Mouse (Mus musculus): ENCODE measurements around the gene Bclaf1.

Bclaf1 gene

DNA sequence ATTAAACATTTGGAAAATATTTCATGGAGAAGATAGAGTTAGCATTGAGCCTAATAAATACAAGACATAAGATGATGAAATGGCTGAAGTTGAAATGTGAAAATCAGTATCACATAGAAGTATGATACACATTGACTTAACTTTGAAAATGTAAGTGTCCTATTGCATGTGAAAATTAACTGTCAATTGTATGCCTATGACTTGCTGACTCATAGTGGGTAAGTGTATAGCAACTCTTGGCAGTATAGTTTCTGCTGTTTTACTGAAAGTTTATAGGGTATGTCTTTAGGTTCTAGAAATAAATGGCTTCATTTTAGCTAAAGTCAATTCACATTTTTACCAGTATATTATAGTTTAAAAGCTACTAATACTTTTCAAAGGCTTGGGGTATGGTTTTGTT is 14.0 kb downstream of the Bclaf1 start:
- DNase-seq = no peak

DNA sequence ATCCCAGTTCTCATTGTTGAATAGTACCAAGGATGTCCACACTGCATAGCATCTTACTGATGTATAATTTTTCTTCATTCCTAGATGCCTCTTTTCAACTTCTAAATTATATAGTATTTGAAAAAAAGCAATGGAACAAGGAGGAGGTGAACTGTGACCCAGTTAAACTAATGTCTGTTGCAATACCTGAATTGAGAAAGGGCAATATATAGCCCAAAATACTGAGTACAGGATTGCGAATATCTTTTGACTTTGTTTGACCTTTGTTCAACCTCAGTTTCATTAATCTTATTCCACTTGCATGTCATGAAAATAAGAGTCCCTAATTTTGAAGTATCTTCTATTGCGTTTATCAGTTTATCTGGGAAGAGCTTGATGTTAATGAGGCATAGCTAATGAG is 19.0 kb downstream of the Bclaf1 start:
- DNase-seq = no peak

DNA sequence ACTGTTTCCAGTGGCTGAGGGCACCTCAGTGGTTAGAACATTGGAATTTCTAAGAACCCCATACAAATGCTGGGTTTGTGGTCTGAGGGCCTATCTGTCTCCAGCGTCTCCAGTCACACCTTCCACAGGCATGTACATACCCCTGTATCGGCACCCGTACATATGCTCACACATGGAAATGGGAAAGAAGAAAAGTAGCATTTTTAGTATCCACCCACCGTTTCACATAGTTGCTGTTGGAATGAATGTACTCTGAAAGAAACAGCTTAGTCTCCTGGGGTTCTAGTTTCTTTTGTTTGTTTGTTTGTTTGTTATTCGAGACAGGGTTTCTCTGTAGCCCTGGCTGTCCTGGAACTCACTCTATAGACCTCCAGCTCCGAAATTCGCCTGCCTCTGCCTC is 25.6 kb downstream of the Bclaf1 start:
- DNase-seq = no peak

DNA sequence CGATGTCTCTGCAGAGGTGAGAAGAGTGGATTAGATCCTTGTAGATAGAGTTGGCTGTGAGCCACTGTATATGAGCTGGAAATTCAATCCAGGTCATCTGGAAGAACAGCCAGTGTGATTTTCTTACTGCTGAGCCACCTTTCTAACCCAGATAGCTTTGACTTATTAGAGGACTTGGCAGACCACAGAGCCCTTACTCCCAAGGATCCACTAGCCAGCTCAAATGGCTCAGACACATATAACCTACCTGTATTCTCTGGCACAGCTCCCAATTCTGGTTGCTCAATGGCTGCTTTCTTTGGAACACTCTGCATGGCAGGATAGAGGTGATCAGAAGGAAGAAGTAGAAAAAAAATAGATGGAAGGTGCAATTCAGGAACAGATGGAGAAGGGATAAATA is 33.5 kb downstream of the Bclaf1 start:
- DNase-seq = peak in 1 of 2 experiments; percentile 34

DNA sequence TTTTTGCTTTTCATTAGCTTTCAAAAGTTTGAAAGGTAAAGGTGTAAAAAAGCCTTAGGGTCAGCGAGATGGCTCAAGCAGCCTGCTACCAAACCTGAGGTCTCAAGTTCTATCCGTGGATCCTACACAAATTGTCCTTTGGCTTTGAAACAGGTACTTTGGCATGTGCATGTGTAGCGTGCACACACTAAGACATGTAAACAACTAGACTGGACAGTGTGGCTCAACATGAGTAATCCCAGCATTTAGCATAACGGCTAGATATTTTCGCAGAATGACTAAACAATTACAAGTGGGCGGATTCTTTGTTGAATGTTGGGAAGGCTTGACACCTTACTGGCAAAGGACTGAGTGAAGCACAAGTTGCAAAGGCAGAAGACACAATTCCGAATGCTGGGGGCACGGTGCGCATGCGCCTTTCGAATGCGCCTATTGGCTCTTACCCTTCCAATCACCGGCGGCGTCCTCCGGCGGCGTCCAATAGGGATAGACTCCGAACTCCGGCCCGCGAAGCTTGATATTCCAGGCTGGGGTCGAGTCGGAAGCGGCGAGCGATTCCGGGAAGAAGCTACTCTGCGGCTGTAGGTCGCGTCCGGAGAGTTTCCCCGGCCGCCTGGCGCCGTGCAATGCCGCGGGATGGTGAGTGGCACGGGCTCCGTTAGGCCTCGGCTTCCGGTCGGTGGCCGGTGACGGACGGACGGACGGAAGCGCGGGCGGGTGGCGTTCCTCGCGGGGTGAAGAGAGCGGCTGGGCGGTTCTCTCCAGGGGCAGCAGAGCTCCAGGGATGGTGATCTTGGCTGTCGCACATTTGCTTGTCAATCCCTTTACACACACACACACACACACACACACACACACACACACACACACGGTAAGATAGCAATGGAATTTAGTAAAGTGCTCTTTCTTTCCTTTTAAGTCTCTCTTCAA is 35.3 kb downstream of the Bclaf1 start, which contains the start of gene Mtfr2:
Mtfr2 (plus strand) TSS at position 486 of the 930 bp plus-strand sequence.
- peak; percentile 90 to 92 for DNase-seq

DNA sequence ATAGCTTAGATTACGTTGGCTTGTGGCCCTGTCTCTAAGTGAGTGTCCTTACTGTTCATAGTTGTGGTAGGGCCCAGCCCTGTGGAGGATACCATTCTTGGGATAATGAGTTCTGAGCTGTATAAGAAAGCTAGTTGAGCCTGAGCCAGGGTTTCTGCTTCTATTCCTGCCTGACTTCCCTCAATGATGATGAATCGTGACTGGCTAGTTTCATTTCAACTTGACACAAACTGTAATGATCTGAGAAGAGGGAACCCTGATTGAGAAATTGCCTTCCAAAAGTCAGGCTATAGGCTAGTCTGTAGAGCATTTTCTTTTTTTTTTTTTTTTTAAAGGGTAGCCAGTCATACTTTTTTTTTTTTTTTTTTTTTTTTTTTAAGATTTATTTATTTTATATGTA is 36.6 kb downstream of the Bclaf1 start:
- DNase-seq = no peak

DNA sequence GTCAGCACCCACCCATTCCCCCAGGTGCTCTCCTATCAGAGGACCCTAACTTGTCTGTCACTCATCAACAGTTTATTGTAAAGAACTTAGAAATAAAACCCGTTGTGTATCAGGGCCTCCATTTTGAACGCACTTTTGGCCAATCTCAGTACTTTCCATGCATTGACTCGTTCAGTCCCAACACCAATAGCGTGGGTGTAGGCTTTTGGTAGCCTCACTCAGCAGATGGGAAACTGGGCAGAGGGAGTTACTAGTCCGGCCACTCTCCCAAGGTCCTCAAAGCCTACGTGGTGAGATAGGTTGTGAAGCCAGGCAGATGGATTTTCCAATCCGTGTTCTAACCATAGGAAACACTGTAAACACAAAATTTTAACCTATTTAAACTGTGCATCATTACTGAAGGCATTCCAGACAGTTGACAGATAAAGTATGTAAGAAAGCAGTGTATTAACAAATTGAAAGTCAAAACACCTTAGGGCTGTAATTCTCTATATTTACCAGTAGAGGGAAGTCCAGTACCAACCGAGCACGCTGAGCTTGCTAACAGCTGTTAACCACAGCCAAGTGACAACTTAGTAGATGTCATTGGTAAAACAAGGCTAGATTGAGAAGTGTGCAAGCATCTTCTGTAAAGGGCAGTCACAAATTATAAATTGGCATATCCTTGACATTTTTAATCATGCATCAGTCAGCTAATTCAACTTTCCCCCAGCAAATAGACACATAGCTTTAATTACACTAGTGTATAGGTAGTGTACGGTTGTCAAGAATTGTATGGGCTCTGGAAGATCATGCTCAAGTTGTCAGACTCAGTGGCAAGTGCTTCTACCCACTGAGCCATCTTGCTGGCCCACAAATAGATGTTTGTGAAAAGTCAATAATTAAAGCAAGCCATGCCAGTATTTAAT is 49.5 kb downstream of the Bclaf1 start:
- DNase-seq = peak in 1 of 2 experiments; percentile 11

DNA sequence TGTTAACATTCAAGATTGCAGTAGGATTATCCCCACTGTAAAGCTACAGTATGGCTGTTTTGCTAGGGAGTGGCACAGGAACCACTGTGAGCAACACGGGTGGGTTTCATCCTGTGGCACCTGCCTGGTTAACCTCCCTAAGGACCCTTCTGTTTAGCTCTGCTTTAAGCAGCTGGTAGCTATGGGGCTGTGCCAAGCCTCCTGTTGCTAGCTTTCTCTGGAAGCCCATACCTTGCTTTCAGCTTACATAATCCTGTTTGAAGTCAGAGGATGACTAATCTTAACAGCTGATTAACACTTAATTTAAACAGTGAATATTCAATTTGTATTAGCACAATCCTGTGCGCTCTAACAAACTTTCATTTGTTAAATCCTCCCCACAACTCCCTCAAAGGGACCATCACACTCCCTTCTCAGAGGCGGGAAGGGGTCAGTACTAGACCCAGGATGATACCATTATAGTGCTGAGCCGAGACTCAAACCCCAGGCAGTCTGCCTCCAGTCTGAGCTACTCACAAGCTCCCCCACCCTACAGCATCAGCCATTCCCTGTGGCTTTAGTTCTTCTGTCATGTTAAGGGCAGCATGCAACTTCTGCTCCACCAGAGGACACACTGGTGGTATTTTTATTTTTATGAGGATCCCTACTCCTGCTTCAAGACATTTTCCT is 50.3 kb downstream of the Bclaf1 start:
- no peak for DNase-seq

DNA sequence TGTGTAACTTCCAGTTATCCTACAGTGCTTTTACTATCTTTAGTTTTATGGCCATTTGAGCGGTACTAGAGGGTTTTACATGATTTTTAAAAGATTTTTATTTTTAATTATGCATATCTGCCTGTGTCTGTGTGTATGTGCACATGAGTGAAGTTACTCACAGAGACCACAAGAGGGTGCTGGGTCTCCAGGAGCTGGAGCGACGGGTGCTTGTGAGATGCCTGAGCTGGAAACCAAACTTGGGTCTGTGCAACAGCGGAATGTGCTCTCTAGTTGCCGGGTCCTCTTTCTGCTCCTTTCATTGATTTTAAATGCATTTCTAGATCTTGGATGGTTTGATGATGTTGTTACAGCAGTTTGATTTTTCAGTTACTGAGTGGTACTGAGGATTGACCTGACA is 59.8 kb downstream of the Bclaf1 start:
- no peak for DNase-seq

DNA sequence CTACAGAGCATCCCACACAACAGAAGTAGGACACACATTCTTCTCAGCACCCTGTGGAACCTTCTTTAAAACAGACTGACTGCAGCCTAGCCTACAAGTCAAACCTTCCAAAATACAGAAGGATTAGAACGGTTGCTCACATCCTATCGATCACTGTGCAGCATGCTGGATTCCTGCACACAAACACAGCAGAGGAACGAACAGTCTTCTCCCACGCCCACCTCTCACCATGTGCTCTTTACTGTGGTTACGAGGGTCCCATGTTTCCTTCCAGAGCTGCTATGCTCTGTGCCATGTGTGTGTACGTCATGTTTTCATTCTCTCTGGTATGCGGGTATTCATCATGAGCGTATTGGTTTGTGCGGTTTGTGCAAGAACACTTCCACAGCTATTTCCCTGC is 65.4 kb downstream of the Bclaf1 start:
- DNase-seq = no peak

DNA sequence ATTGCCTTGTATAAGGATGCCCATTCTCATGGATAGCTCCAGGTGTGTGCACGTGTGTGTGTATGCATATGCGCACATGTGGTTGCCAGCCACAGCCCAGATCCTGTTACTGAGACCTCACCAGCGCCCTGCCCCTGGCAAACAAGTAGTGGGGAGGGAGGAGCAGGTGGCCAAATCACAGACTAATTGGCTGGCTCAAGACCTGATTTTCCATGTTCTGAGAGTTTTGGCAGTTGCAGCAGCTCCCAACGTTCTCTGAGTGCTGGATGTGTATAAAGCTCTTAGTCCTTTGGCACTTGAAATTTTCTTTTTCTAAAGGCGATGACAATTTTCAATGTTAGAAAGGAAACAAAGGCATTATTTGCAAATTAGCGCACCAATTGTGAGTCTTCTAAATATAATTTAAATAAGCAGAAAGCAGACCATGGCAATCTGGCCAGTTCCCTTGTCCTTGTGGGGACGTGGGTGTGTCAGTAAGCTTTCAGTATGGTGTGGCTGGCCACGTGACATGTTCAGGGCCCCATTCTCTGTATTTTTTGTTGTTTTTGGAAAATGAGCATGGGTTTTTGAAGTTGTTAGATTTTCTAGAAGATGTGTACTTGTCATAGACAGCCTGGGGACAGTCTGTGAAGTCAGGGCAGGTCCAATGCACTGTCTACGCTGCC is 66.9 kb downstream of the Bclaf1 start:
- peak in 1 of 2 experiments; percentile 22 for DNase-seq

DNA sequence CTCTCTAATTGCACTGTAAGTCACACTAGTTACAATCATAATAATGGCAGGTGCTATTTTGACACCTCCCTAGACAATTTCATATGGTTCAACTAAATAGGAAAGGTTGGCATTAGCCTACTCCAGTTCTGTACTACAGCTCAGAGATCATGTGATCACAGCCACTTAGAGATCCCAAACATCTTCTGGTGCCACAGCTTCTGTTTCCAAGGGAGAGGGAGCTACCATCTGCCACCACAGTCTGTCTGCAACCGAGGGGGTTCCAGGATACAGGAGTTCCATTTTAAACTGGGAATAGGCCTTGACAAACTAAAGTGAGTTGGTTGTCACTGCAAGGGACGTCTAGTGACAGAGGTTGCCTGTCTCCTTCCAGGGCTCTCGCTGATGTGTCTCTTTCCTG is 68.5 kb downstream of the Bclaf1 start:
- no peak for DNase-seq

DNA sequence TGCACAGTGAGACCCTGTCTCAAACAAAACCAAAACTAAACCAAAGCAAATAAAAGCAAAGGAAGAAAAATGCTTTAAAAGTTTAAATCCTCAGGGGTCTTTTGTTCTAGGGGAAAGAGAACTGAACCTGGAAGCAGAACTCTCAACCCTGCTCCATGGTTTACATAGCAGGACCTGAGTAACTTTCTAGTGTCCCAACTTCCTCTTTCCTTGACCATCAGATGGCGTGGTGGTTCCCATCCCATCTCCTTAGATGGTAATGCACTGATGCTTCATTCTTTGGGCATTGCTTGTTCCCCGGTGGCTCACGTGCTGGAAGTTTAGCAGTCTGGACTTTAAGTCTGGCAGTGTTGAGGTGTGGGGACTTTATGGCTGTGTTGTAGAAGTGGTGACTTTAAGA is 69.1 kb downstream of the Bclaf1 start:
- no peak for DNase-seq

DNA sequence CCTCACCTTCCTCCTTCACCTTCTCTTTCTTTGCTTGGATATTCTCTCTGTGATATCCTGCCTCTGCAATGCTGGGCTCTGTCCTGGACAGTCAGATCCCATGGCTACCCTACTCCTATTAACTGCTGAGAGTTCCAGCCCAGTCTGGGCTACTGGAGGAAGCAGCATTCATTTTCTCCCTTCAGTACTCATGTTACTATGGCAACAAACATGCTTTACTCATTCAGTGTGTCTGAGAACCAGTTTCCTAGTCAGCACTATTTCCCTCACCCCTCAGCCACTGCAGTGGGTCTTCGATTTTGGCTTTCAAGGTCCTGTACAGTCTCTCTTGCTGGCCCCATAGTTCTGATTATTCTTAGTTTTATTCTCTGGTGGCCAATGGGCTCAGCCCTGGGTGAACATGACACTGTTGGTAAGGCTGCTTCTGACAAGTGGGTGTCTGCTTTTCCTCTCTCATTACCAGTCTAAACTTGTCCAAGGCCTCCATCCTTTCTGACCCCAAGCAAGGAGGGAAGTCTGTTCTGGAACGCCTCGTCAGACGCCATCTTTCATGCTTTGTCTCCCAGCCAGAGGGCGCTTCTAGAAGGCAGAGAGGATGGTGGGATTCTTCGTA is 70.6 kb downstream of the Bclaf1 start:
- no peak for DNase-seq

DNA sequence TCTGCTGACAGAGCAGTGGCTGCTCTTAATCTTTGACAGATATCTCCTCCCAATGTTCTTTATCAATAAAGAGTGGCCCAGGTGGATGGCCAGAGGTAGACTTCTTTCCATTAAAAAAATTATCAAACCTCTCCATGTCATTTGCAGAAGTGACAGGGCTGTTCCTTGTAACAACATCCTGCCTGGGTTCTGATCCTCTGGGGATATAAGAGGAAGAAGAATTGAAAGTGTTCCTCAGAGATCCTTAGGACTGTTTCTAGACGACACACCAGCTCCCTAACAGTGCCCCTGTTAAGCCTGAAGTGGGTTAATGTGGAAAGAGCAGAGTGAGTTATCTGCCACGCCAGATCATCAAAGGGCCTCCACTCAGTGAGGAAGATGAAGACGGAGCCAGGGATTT is 78.3 kb downstream of the Bclaf1 start:
- DNase-seq = no peak
